Mouse (Mus musculus): ENCODE measurements at regions not wholly inside any gene's neighbourhood (a gene's known extent, or its start where the extent isn't known, plus 50 kb on each side); places are given as distances from the start of the nearest gene placed in this dataset.

- Histone ChIP-seq H3K4me3 (replicated peaks; ENCODE audit: low read length) (no peak overlapping the region), H3K9me3 (ENCODE audit: low read length) (no peaks in the 10 kb centered on the region), H3K36me3 (ENCODE audit: insufficient read depth, low read length) (no peaks in the 10 kb centered on the region), H3K4me1 (replicated peaks; ENCODE audit: low read depth, low read length) (peaks cover 32% of the 10 kb centered on the region), H3K27me3 (ENCODE audit: insufficient read depth, low read length) (no peaks in the 10 kb centered on the region)
- no peak for TF ChIP-seq NANOG (IDR thresholded peaks at IDR 0.05; ENCODE audit: borderline replicate concordance, low read length)
- no peak for TF ChIP-seq CTCF (conservative IDR thresholded peaks at IDR 0.05; ENCODE audit: low read length)
- TF ChIP-seq POU5F1 (IDR thresholded peaks at IDR 0.05; ENCODE audit: borderline replicate concordance, low read length): no peak
Observed at GRCm38 (mm10) chr1:35855650-35856049, 212.6 kb upstream of the Hs6st1 start.

- Histone ChIP-seq H3K9me3 (ENCODE audit: low read length) (no peaks in the 10 kb centered on the region), H3K27me3 (ENCODE audit: insufficient read depth, low read length) (no peaks in the 10 kb centered on the region), H3K36me3 (ENCODE audit: insufficient read depth, low read length) (no peaks in the 10 kb centered on the region), H3K4me1 (replicated peaks; ENCODE audit: low read depth, low read length) (peaks cover 21% of the 10 kb centered on the region), H3K4me3 (replicated peaks; ENCODE audit: low read length) (no peak overlapping the region)
- TF ChIP-seq NANOG (IDR thresholded peaks at IDR 0.05; ENCODE audit: borderline replicate concordance, low read length): no peak
- no peak for TF ChIP-seq CTCF (conservative IDR thresholded peaks at IDR 0.05; ENCODE audit: low read length)
- no peak for TF ChIP-seq POU5F1 (IDR thresholded peaks at IDR 0.05; ENCODE audit: borderline replicate concordance, low read length)
Observed at GRCm38 (mm10) chr1:35858342-35858741, 209.9 kb upstream of the Hs6st1 start.

- H3K36me3 ChIP-seq (ENCODE audit: insufficient read depth, low read length): no peaks in the 10 kb centered on the region
- H3K27me3 ChIP-seq (ENCODE audit: insufficient read depth, low read length): no peaks in the 10 kb centered on the region
- H3K4me1 ChIP-seq (replicated peaks; ENCODE audit: low read depth, low read length): peaks cover 19% of the 10 kb centered on the region
- no peak overlapping the region for H3K4me3 ChIP-seq (replicated peaks; ENCODE audit: low read length)
- no peak for TF ChIP-seq CTCF (conservative IDR thresholded peaks at IDR 0.05; ENCODE audit: low read length)
- TF ChIP-seq NANOG (IDR thresholded peaks at IDR 0.05; ENCODE audit: borderline replicate concordance, low read length): no peak
- TF ChIP-seq POU5F1 (IDR thresholded peaks at IDR 0.05; ENCODE audit: borderline replicate concordance, low read length): no peak
- H3K9me3 ChIP-seq (ENCODE audit: low read length): no peaks in the 10 kb centered on the region
Observed at GRCm38 (mm10) chr1:35860779-35861178, 207.4 kb upstream of the Hs6st1 start.

- Histone ChIP-seq H3K4me1 (replicated peaks; ENCODE audit: low read depth, low read length) (peaks cover 10% of the 10 kb centered on the region), H3K36me3 (ENCODE audit: insufficient read depth, low read length) (no peaks in the 10 kb centered on the region), H3K27me3 (ENCODE audit: insufficient read depth, low read length) (no peaks in the 10 kb centered on the region), H3K4me3 (replicated peaks; ENCODE audit: low read length) (no peak overlapping the region), H3K9me3 (ENCODE audit: low read length) (no peaks in the 10 kb centered on the region)
- TF ChIP-seq NANOG (IDR thresholded peaks at IDR 0.05; ENCODE audit: borderline replicate concordance, low read length) (no peak), CTCF (conservative IDR thresholded peaks at IDR 0.05; ENCODE audit: low read length) (no peak), POU5F1 (IDR thresholded peaks at IDR 0.05; ENCODE audit: borderline replicate concordance, low read length) (no peak)
Observed at GRCm38 (mm10) chr1:35862196-35862595, 206.0 kb upstream of the Hs6st1 start.

- peaks cover 10% of the 10 kb centered on the region for H3K4me1 ChIP-seq (replicated peaks; ENCODE audit: low read depth, low read length)
- no peak overlapping the region for H3K4me3 ChIP-seq (replicated peaks; ENCODE audit: low read length)
- TF ChIP-seq NANOG (IDR thresholded peaks at IDR 0.05; ENCODE audit: borderline replicate concordance, low read length): no peak
- TF ChIP-seq CTCF (conservative IDR thresholded peaks at IDR 0.05; ENCODE audit: low read length): no peak
- TF ChIP-seq POU5F1 (IDR thresholded peaks at IDR 0.05; ENCODE audit: borderline replicate concordance, low read length): no peak
- H3K27me3 ChIP-seq (ENCODE audit: insufficient read depth, low read length): no peaks in the 10 kb centered on the region
- H3K36me3 ChIP-seq (ENCODE audit: insufficient read depth, low read length): no peaks in the 10 kb centered on the region
- H3K9me3 ChIP-seq (ENCODE audit: low read length): no peaks in the 10 kb centered on the region
Observed at GRCm38 (mm10) chr1:35862661-35863060, 205.5 kb upstream of the Hs6st1 start.

GRCm38 (mm10) chr1:35864246-35864645, 204.0 kb upstream of the Hs6st1 start:
- Histone ChIP-seq H3K27me3 (ENCODE audit: insufficient read depth, low read length) (no peaks in the 10 kb centered on the region), H3K36me3 (ENCODE audit: insufficient read depth, low read length) (no peaks in the 10 kb centered on the region), H3K9me3 (ENCODE audit: low read length) (no peaks in the 10 kb centered on the region), H3K4me3 (replicated peaks; ENCODE audit: low read length) (no peak overlapping the region), H3K4me1 (replicated peaks; ENCODE audit: low read depth, low read length) (peaks cover 5% of the 10 kb centered on the region)
- no peak for TF ChIP-seq POU5F1 (IDR thresholded peaks at IDR 0.05; ENCODE audit: borderline replicate concordance, low read length)
- TF ChIP-seq NANOG (IDR thresholded peaks at IDR 0.05; ENCODE audit: borderline replicate concordance, low read length): no peak
- no peak for TF ChIP-seq CTCF (conservative IDR thresholded peaks at IDR 0.05; ENCODE audit: low read length)

GRCm38 (mm10) chr1:35865263-35865662, 202.9 kb upstream of the Hs6st1 start:
- no peaks in the 10 kb centered on the region for H3K27me3 ChIP-seq (ENCODE audit: insufficient read depth, low read length)
- H3K4me3 ChIP-seq (replicated peaks; ENCODE audit: low read length): no peak overlapping the region
- peaks cover 15% of the 10 kb centered on the region for H3K4me1 ChIP-seq (replicated peaks; ENCODE audit: low read depth, low read length)
- no peak for TF ChIP-seq POU5F1 (IDR thresholded peaks at IDR 0.05; ENCODE audit: borderline replicate concordance, low read length)
- no peak for TF ChIP-seq CTCF (conservative IDR thresholded peaks at IDR 0.05; ENCODE audit: low read length)
- no peak for TF ChIP-seq NANOG (IDR thresholded peaks at IDR 0.05; ENCODE audit: borderline replicate concordance, low read length)
- no peaks in the 10 kb centered on the region for H3K36me3 ChIP-seq (ENCODE audit: insufficient read depth, low read length)
- H3K9me3 ChIP-seq (ENCODE audit: low read length): no peaks in the 10 kb centered on the region

- H3K9me3 ChIP-seq (ENCODE audit: low read length): no peaks in the 10 kb centered on the region
- no peaks in the 10 kb centered on the region for H3K36me3 ChIP-seq (ENCODE audit: insufficient read depth, low read length)
- H3K4me3 ChIP-seq (replicated peaks; ENCODE audit: low read length): no peak overlapping the region
- TF ChIP-seq POU5F1 (IDR thresholded peaks at IDR 0.05; ENCODE audit: borderline replicate concordance, low read length): no peak
- TF ChIP-seq NANOG (IDR thresholded peaks at IDR 0.05; ENCODE audit: borderline replicate concordance, low read length): no peak
- no peak for TF ChIP-seq CTCF (conservative IDR thresholded peaks at IDR 0.05; ENCODE audit: low read length)
- peaks cover 24% of the 10 kb centered on the region for H3K4me1 ChIP-seq (replicated peaks; ENCODE audit: low read depth, low read length)
- no peaks in the 10 kb centered on the region for H3K27me3 ChIP-seq (ENCODE audit: insufficient read depth, low read length)
Observed at GRCm38 (mm10) chr1:35866643-35867042, 201.6 kb upstream of the Hs6st1 start.

All from E14TG2a.4 (cell line).